Mouse (Mus musculus) megakaryocyte progenitor cell, adult 5-6 weeks (primary cell): Measurements from ENCODE around the gene Fbf1. TPM values are rescaled to one million over a fixed set of nuclear protein-coding genes. Genes with fewer than 3 reads are reported as not detected.
"Not testable (repeated sequence)": the region's sequence is repeated elsewhere in the genome, so short reads cannot be mapped to it uniquely, and the experiment has no call there.

ENCODE experiments used
- ATAC-seq: replicated peaks from 2 replicates; pipeline ENCODE4 v1.8.0; 2016; ENCODE audit warnings: mild to moderate bottlenecking, moderate TSS enrichment, inconsistent platforms; ENCODE audit not compliant: poor library complexity
- total RNA-seq, 2 experiments: library from RNA; stranded (forward) in 1 of 2; stranded (reverse) in 1 of 2; fragments of 157-497, 149-512 nt in 1 of 2; fragments of 200-1000 nt in 1 of 2; gene quantifications; 2 replicates each; pipeline versions ENCODE4 v1.2.3 to v1.2.4; 2015 to 2017

The Fbf1 gene
- total RNA-seq, 2 experiments from 2014 or later, result 9.6 to 14.2 TPM

DNA sequence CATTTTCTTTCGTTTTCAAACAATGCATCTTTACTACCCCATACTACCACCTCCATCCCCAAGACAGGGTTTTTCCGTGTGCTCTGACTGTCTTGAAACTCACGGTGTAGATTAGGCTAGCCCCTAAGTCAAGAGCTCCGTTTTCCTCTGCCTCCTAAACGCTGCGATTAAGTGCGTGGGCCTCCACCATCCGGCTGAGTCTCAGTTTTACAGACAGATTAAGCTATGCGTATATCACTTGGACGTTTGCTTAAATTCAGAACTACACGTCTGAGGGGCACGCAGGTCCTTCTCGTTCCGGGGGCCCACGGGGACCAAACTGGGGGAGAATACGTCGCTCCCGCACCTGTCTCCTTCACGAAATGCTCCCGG, 29.9 kb downstream of the Fbf1 start:
- ATAC-seq, result no peak

DNA sequence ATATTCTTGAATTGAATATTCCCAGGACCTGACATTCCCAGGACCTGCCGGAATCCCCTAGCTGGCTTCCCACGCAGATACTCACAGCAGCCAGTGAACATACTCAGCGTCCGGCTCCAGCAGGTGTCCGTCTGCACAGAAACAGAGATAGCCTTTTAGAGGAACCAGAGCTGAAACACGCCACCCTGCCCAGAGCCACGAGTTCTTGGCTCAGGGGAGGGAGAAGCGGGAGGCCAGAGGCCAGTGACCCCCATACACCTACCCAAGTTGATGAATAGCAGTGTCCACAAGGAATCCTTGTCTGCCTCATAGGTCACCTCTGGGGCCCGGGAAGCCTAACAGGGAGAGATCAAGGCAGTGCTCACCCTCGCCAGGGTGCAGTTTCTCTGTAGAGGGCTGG, 33.8 kb downstream of the Fbf1 start:
- ATAC-seq, result no peak

DNA sequence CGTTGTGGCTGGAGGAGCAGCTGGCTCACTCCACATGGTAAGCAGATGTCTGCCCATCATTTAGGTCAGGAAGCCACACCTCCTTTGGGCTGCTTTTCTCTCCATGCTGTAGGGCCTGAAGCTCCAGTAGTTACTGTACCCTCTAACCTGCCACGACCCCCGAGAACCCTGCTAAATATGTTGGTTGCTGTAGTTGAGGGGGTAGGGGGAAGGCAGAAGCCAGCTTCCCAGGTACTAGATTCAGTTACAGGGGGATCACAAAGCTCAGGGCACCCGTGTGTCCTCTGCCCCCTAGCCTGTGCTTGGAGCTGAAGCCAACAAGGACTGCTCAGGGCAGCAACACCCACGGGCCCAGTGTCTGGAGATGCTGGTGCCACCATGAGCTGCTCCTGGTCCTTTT, 34.5 kb downstream of the Fbf1 start:
- no peak for ATAC-seq

DNA sequence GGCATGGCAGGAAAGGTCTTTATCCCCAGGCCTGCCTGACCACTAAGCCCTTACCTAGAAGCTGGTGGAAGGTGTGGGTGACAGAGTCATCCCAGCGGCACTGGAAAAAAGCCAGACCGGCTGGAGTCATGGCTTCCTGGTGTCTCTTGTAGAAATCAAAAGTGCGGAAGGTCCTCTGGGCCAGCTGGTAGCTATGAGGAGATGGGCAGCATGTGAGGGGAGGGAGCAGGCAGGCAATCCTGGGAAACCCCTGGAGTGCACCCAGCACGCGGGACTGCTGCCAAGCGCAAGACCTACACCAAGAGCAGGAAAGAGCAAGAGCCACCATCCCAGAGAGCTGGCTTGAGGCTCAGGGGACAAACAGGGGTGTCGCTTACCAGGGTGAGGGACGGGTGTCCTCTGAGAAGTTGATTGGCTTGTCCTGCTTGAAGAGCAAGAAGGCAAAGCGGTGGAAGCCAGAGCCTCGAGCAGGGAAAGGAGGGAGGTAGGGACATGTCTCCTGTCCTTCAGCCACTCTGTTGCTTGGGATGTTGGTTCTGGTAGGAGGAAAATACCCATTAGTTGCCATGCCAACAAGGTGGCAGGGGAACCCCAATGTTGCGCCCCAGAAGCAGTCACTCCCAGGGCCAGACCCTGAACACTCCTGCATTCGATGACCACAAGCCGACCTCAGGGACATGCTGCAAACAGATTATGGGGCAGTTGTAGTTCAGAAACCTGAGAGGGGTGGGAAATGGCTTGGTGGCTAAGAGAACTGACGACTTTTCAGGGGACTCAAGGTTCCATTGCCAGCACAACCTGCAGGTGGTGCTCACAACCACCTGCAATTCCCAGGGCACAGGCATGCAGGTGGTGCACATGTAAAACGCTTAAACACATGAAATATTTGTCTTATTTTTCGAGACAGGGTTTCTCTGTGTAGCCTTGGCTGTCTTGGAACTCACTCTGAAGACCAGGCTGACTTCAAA, 35.3 kb downstream of the Fbf1 start:
- ATAC-seq, result no peak

DNA sequence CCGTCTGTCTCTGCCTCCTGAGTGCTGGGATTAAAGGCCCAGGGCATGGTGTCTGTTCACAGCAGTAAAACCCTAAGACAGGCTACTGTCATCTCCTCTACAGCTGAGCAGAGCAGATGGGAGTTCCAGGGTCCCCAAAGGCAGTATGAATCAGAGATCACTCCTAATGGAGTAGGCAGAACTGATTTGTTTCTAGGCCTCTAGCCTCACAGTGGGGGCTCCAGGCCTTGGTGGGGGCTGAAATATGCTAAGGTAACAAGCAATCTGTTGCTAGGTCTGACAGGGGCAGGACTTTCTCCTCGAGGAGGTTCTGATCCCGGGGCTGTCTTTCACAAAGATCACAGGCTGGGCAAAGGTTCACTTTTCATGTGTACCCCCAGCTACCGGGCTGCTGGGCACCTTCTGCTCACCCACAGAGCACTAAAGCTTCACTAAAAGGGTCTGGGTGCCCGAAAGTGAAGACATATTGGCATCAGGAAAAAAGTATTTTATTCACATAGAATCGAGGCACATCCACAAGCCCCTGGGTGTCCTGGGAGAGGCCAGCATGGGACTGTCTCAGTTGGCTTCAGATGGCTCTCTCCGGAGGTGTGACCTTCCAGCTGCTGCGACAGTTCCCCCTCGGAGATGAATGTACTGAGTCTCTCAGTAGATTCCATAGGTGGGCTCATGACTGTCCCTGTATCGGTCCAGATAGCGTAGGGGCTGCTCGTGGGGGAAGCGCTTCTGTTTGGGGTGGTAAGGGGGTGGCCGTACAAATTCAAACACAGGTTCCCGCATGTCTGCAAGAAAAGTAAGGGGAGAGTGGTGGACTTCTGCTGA, 36.4 kb downstream of the Fbf1 start:
- no peak for ATAC-seq

DNA sequence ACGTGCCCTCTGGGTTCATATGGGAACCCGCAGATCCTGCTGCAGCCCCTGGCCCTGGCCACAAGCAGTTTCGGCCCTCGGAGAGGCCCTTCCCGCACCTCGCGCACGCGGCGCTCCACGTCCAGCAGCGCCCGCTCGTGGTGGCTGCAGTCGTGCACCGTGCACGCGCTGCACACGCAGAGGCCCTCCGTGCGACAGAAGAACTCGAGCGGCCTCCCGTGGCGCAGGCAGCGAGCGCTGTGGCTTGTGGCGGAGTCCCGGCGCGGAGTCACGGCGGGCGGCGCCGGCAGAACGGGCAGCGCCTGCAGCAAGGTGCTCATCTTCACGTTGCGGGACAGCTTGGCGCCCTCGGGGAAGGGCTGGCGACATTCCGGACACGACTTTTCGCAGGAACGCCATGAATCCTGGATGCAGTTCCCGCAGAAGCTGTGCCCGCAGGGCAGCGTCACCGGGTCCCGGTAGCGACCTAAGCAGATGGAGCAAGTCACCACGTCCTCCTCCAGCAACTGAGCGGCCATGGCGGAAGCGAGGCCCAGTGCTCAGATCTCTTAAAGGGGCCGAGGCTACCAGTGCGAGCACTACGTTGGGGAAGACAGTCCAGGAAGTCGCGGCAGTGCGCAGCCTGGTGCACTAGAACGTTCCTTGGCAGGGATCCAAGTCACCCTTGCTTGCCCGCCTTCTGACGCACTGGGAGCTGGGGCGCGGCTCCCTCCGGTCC, 37.3 kb downstream of the Fbf1 start, which contains the start of gene Trim65:
Trim65 (minus strand) TSS at position 641 of the 718 bp plus-strand sequence.
- peak; percentile 78 for ATAC-seq

DNA sequence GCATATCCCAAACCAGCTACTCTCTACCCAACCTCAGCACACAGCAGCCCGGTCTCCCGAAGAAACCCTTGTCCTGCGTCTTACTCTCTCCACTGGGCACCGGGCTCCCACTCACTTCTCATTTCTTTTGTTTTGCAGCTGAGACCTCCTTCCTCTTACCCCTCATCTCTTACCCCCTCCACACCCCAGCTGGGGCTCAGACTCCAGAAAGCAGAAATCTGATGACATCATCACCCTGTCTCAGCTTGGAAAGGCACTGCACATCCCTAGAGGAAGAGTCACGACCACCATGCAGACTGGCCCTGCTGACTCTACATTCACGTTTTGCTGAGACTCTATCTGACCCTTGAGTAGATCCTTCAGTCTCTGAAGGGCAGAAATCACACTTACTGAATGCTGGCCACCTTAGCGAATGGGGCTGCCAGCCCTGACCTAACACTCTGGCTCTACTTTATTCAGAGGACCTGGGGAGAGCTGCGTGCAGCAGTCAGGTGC, 37.9 kb downstream of the Fbf1 start:
- peak; percentile 43 for ATAC-seq

DNA sequence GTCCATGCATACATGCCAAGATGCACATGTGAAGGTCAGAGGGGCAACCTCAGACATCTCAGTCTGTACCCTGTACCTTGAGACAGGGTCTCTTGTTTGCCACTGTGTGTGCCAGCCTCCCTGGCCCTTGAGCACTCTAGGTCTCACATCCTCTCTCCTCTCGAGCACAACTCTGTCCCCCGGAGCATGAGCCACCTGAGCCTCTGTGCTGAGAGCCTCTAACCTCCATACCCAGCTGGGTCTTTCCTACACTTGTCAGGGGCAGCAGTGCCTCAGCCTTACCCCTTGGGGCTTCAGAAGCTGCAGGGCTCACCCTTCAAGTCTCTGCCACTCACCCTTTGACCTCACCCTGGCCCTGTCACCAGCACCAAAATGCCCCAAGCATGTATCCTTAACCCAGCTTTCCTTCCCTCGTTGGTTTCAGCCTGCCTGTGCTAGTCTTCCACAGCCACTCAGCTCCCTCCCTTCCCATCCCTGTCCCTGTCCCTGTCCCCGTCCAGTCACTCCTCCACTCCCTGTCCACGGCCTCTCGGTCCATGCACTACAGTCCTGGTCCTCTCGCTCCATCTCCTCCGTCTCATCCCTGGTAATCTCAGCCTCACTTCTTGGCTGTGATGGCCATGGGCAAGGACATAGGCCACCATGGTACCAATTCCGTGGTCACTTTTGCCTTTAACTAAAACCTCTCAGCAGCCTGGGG, 38.7 kb downstream of the Fbf1 start:
- no peak for ATAC-seq

DNA sequence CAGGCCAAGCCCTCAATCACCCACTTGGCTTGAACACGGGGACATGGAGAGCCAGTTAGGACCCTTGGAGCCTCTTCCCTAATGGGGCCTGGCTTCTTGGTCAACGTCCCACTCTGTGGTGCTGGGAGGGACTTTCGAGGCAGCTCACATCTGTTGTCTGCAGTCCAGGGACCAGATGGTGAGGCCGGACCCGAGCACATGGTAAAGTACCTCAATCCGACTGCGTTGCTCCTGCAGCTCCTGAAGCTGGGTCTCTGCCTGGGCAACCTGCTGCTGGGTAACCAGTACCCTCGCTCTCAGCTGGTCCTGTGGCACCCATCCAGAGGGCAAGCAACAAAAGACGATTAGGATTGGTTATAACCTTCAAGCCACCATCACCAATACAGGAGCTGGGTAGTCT, 40.0 kb downstream of the Fbf1 start:
- no peak for ATAC-seq

DNA sequence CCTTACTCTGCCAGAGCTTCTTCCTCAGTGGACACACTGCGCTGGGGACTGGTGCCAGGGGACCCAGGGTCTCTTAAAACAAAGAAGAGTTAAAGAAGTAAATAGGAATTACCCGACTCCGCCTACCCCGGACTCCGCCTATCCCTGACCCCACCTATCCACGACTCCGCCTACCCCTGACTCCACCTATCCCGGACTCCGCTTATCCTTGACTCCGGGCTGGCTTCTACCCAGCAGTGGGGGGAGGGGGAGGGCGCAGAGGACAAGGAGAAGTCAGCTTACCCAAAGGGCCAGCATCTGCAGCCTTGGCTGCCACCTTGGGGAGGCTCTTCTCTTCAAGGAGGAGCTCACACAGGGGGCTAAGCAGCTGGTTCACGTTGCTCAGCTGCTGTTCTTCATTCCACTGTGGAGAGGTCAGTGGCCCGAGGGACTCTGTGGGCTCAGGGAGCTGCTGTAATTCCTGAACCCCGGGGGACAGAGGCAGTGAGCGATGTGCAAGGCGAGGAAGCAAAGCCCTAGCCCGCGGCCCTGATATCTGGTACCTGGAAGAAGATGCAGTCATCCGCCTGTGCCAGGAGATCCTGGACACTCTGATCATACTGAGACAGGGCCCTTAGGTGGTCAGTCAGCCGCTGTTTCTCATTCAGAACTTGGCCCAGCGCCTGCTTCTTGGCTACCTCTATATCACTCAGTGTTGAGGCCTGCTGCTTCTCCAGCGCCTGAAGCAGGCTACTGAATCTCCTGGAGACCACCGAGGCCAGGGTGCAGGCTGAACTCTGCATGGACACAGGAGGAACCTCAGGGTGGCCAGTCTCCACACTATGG, 40.6 kb downstream of the Fbf1 start, which contains the start of gene Trim47:
Trim47 (minus strand) TSS at position 55 of the 825 bp plus-strand sequence.
- ATAC-seq, result peak; percentile 52

DNA sequence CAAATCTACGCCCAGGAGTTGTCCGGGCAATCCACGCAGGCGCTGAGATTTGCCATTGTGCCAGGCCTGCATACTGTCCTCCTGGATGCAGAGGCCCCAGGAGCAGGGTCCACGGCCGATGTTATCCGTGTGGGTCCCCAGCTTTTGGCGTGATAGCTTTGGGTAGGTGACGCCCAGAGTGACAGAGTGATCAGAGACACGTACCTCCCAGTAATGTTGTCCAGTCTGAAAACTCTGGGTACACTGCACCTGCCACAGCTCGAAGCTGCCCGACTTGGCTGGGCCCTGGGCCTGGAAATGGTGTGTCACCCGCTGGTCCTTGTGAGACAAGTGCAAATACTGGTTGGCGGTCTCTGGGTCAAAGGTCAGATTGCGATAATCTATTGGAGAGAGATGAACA, 41.7 kb downstream of the Fbf1 start:
- ATAC-seq, result no peak

DNA sequence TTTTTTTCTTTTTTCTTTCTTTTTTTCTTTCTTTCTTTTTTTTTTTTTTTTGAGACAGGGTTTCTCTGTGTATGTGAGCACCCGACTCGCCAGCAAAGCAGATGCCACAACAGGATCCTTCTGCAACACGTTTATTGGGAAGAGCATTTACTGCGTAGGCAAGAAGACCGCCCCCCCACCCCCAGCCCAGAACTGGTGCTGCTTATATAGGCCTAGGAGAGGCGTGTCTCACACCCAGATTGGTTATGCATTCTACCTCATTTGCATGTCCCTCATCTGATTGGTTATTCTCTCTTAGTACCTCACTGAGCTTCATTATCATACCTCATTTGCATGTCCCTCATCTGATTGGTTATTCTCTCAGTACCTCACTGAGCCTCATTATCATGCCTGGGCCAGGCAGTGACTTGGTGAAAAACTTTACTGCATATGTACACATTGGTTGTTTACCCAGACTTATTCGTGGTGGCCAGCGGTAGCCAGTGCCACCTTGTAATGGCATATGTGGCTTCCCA, 46.2 kb downstream of the Fbf1 start:
- not testable (repeated sequence) for ATAC-seq

DNA sequence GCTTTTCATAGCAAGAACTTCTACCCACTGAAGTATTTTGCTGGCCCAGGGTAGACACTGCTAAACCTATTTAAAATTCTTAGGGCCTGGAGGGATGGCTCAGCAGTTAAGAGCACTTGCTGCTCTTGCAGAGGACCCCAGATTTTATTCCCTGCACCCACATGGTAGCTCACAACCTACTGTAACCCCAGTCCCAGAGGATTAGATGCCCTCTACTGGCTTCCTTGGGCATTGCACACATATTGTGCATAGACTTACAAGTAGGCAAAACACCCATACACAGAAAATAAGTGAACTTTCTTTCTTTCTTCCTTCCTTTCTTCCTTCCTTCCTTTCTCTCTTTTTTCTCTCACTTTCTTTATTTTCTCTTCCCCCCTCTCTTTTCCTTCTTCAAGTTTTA, 50.1 kb downstream of the Fbf1 start:
- ATAC-seq, result 0 out of 2 replicates have a peak, but pooled peaks have one; percentile 48

DNA sequence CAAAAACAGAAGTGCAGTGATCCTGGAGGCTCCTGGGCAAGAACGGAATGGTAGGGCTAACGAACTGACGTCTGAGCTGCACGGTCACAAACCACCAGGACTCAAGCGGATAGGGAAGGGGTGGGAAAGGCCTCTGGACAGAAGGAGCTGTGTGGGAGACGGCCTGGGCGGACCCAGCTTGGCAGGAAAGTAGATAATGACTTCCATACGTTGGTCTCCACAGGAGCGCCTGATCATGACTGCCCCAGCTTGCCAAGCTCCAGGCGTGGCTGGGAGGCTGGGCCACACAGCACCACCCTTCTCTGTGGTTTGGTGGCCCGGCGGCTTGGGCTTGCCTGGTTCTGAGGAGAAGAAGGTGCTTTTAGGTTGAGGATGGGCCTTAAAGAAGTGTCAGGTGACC, 50.7 kb downstream of the Fbf1 start:
- ATAC-seq, result peak; percentile 91

DNA sequence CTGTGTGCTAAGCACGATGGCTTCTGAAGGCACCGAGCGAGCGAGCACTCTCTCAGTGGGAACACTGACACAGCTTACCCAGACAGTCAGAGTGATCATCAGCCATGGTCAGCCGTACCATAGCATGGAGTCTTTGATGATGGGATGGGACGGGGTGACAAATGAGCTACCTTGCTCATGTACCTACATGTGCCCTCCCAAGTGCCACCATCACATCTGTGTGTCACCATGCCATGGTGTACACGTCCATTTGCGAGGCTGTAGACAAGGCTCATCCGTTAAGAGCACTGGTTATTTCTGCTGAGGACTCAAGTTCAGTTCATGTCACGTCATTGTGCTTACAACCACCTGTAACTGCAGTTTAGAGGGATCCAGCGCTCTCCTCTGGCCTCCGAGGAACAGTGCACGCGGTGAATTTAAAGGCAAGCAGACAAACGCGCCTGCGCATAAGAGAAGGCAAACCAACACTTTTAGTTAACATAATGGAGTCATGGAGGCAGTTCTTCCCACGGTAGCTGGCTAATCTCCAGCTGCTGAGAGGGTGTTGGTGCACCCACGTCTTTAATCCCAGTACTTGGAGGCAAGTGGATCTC, 56.3 kb downstream of the Fbf1 start:
- ATAC-seq, result no peak

DNA sequence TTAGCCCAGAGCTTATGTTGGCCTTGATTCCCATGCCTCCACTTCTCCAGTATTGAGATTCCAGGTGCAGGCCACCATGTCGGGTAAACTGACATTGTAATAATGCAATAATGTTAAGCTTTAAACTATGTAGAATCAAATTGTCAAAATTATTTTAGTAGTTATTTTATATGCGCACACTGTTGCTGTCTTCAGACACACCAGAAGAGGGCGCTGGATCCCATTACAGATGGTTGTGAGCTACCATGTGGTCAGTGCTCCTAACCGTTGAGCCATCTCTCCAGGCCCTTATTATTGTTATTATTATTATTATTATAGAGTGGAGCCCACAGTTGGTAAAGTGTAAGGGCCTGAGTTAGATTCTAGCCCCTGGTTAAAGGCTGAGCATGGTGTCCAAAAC, 56.9 kb downstream of the Fbf1 start:
- ATAC-seq, result no peak

DNA sequence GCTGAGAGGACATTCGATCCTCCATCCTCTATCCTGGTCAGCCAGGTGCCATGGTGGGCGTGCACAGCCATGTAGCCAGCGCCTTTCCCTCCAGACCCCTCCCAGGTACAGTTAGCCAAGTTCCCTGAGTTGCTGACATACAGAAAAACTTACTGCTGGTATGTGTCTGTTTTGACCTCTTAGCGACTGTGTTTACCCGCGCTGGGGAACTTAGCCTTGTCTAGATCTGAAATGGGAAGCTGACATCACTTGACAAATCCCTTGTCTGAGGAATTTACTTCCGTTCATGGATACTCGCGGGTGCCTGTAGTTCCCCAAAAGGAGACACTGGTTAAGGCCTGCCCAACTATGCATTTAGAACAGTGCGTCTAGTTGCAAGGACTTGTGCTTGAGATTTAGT, 57.4 kb downstream of the Fbf1 start:
- peak; percentile 32 for ATAC-seq

DNA sequence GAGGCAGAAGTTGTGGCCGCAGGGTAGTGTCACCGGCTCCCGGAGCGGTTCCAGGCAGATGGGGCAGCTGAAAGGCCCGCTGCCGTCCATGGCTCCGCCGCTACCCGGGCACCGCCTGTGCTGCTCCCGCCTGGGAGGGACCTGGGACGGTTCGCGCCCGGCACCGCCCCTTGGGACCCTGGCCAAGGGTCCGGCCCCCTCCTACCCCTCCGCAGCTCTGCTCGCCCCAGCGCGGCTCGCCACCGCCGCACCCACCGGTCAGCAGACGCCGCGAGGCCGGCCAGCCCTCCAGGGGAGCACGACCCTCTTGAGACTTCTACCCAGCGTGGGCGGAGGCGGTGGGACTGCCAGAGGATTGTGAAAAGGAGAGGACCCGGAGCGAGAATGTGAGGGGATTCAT, 57.8 kb downstream of the Fbf1 start:
- 0 out of 2 replicates have a peak, but pooled peaks have one; percentile 13 for ATAC-seq
